In genomic region chr1:87589980-87590379, GRCm38 (mm10) we compare ENCODE assay signal across 31 mouse cellular contexts. TPM values are rescaled to one million over a fixed set of nuclear protein-coding genes. Genes with fewer than 3 reads are reported as not detected.
DNase-seq lines count a peak whose midpoint lies in the region; ATAC-seq and TF ChIP-seq lines count a peak whose summit lies in the region.
"Had no signal": no experiment of that assay in that cellular context is flagged by ENCODE, and none has a peak within 500 bp of the region (broad histone marks: within the 10 kb centered on the region; RNA-seq: fewer than 3 reads in every experiment).

No protein-coding gene starts in this region.

- no peak for TF ChIP-seq CTCF in stomach, postnatal 0 days (IDR thresholded peaks at IDR 0.05; ENCODE audit: low read depth)
- no peak for TF ChIP-seq CTCF in gastrocnemius, adult 2 months (IDR thresholded peaks at IDR 0.05)

- H3K36me3 ChIP-seq in stomach, postnatal 0 days (ENCODE audit: control insufficient read depth, insufficient read depth, low read length), result no peaks in the 10 kb centered on the region
- H3K36me3 ChIP-seq: embryonic facial prominence, embryonic 10.5 days; embryonic facial prominence, embryonic 15.5 days; forebrain, embryonic 12.5 days; hindbrain, embryonic 10.5 days; limb, embryonic 15.5 days; liver, embryonic 13.5 days; midbrain, embryonic 10.5 days; midbrain, embryonic 15.5 days; neural tube, embryonic 15.5 days had no signal

- DNase-seq in 3T3-L1 (ENCODE audit: low read depth, low spot score) (peak; percentile 12), NIH3T3 (ENCODE audit: low read depth) (peak; percentile 37)
- DNase-seq in lung, postnatal 14 days, result peak; percentile 28
- DNase-seq in stomach, postnatal 0 days (ENCODE audit: low spot score), result no peak
- DNase-seq in gastrocnemius, adult 2 months, result no peak
- DNase-seq in spleen, postnatal 36 days (ENCODE audit: low spot score in 2 of 2), result no peak
- DNase-seq: adrenal gland, postnatal 25 days; cerebellum, adult 11-12 months; cerebellum, postnatal 14 days; forebrain, postnatal 0 days; gastrocnemius, postnatal 10 days; heart, postnatal 14 days; kidney, adult 8-10 months; left cerebral cortex, postnatal 4 days; liver, embryonic 13.5 days; lung, embryonic 14.5 days; spleen, adult 18-20 months; thymus, postnatal 4 days had no signal

- H3K9me3 ChIP-seq in stomach, postnatal 0 days (ENCODE audit: control insufficient read depth, low read length), result no peaks in the 10 kb centered on the region
- H3K9me3 ChIP-seq: embryonic facial prominence, embryonic 10.5 days; embryonic facial prominence, embryonic 15.5 days; forebrain, embryonic 12.5 days; hindbrain, embryonic 10.5 days; limb, embryonic 15.5 days; liver, embryonic 13.5 days; midbrain, embryonic 10.5 days; midbrain, embryonic 15.5 days; neural tube, embryonic 15.5 days had no signal

- H3K27ac ChIP-seq in stomach, postnatal 0 days (replicated peaks), result no peak overlapping the region
- no peak overlapping the region for H3K27ac ChIP-seq in gastrocnemius, adult 2 months
- H3K27ac ChIP-seq: embryonic facial prominence, embryonic 10.5 days; embryonic facial prominence, embryonic 15.5 days; forebrain, embryonic 12.5 days; hindbrain, embryonic 10.5 days; kidney, postnatal 0 days; limb, embryonic 15.5 days; liver, embryonic 13.5 days; midbrain, embryonic 10.5 days; midbrain, embryonic 15.5 days; neural tube, embryonic 15.5 days had no signal

- H3K4me1 ChIP-seq in stomach, postnatal 0 days (replicated peaks; ENCODE audit: control insufficient read depth, insufficient read depth), result no peaks in the 10 kb centered on the region
- H3K4me1 ChIP-seq: embryonic facial prominence, embryonic 10.5 days; embryonic facial prominence, embryonic 15.5 days; forebrain, embryonic 12.5 days; hindbrain, embryonic 10.5 days; liver, embryonic 13.5 days; midbrain, embryonic 10.5 days; midbrain, embryonic 15.5 days; neural tube, embryonic 15.5 days had no signal

- H3K4me3 ChIP-seq in stomach, postnatal 0 days (ENCODE audit: low read depth, low read length), result no peak overlapping the region
- no peak overlapping the region for H3K4me3 ChIP-seq in gastrocnemius, adult 2 months
- H3K4me3 ChIP-seq: embryonic facial prominence, embryonic 10.5 days; embryonic facial prominence, embryonic 15.5 days; forebrain, embryonic 12.5 days; hindbrain, embryonic 10.5 days; limb, embryonic 15.5 days; liver, embryonic 13.5 days; midbrain, embryonic 10.5 days; midbrain, embryonic 15.5 days; neural tube, embryonic 15.5 days had no signal

- 87% methylated on average over 8 of the region's 8 CpGs for WGBS in stomach, postnatal 0 days

- ATAC-seq in stomach, postnatal 0 days (ENCODE audit: low FRiP score, low TSS enrichment), result peak; percentile 64
- ATAC-seq: forebrain, postnatal 0 days; hindbrain, embryonic 16.5 days; midbrain, embryonic 15.5 days had no signal

- no peak overlapping the region for H3K9ac ChIP-seq in stomach, postnatal 0 days (ENCODE audit: low read length)
- H3K9ac ChIP-seq: embryonic facial prominence, embryonic 15.5 days; forebrain, embryonic 12.5 days; forebrain, postnatal 0 days; limb, embryonic 15.5 days; liver, embryonic 13.5 days; lung, embryonic 14.5 days; midbrain, embryonic 15.5 days; neural tube, embryonic 15.5 days had no signal

- TF ChIP-seq EP300 in stomach, postnatal 0 days (optimal IDR thresholded peaks at IDR 0.05), result no peak

- H3K27me3 ChIP-seq in stomach, postnatal 0 days (ENCODE audit: control insufficient read depth, insufficient read depth, low read length), result no peaks in the 10 kb centered on the region
- H3K27me3 ChIP-seq: embryonic facial prominence, embryonic 15.5 days; forebrain, embryonic 12.5 days; limb, embryonic 15.5 days; liver, embryonic 13.5 days; midbrain, embryonic 15.5 days; neural tube, embryonic 15.5 days had no signal

- intact Hi-C loops in gastrocnemius, adult 2 months (cut with DNase I), result no loop called here

- no peak overlapping the region for H3K4me2 ChIP-seq in stomach, postnatal 0 days (replicated peaks; ENCODE audit: low read depth)
- H3K4me2 ChIP-seq: embryonic facial prominence, embryonic 15.5 days; forebrain, embryonic 12.5 days; limb, embryonic 15.5 days; liver, embryonic 13.5 days; lung, embryonic 14.5 days; midbrain, embryonic 15.5 days; neural tube, embryonic 15.5 days had no signal

RNA-seq across cellular contexts. Expression of gene Ngef, which starts 16.3 kb away (rescaled TPM):
- 8.7 and 10.5 TPM in 2 replicates for polyA plus RNA-seq in stomach, postnatal 0 days (2015; fragmentation: Nextera tagmentation; extraction: Ambion mirVana)
- total RNA-seq in gastrocnemius, adult 2 months (2021), result under 1 TPM; 0.08 to 0.17 TPM
- total RNA-seq: granulocyte monocyte progenitor cell, adult 5-6 weeks; megakaryocyte progenitor cell, adult 5-6 weeks; MEL had no signal

RNA-seq across cellular contexts. Expression of gene Inpp5d, which starts 30.1 kb away (rescaled TPM):
- 2.6 and 2.8 TPM in 2 replicates for polyA plus RNA-seq in stomach, postnatal 0 days (2015; fragmentation: Nextera tagmentation; extraction: Ambion mirVana)
- 1 to 10 TPM; 3.8 to 4.2 TPM for total RNA-seq in gastrocnemius, adult 2 months (2021)

Comparison
In these comparisons a context has a peak if more than half of its experiments do, and no peak if none do; other contexts are left out.
1. DNase-seq: peak in 3T3-L1 (single experiment), NIH3T3 (single experiment) and lung, postnatal 14 days (single experiment); none in stomach, postnatal 0 days (single experiment), gastrocnemius, adult 2 months (single experiment) and spleen, postnatal 36 days (0 of 2).